Mouse (Mus musculus) liver, embryonic 11.5 days (tissue): ENCODE results near the gene Dcaf7. TPM values are rescaled to one million over a fixed set of nuclear protein-coding genes. Genes with fewer than 3 reads are reported as not detected.
"Not testable (repeated sequence)": the region's sequence is repeated elsewhere in the genome, so short reads cannot be mapped to it uniquely, and the experiment has no call there.

Experiments
- ATAC-seq: fragments of 200-750 bp; cut with Nextera tagmentation; replicated peaks from 2 replicates; pipeline ENCODE4 v1.8.0; 2017; ENCODE audit warnings: moderate number of reproducible peaks, mild to moderate bottlenecking, moderate TSS enrichment, moderate library complexity; ENCODE audit not compliant: low FRiP score
- DNase-seq: peaks from one replicate; pipeline ENCODE4 v3.0.0-alpha.2; 2017; ENCODE audit warnings: low spot score
- H3K27ac ChIP-seq: fragments of 300-500 bp; sonication (generic); 2 replicates; pipeline ENCODE4 v1.5.1; 2014; ENCODE audit warnings: mild to moderate bottlenecking, low read depth, low read length, control low read depth
- H3K27me3 ChIP-seq: fragments of 300-500 bp; sonication (generic); replicated peaks from 2 replicates; pipeline ENCODE4 v1.6.1; 2014; ENCODE audit warnings: low read length, mixed read lengths; ENCODE audit not compliant: control insufficient read depth, insufficient read depth
- H3K36me3 ChIP-seq: fragments of 300-500 bp; sonication (generic); 2 replicates; pipeline ENCODE4 v1.6.1; 2014; ENCODE audit warnings: mild to moderate bottlenecking, low read length, moderate library complexity, mixed read lengths; ENCODE audit not compliant: control insufficient read depth, insufficient read depth
- H3K4me1 ChIP-seq: fragments of 300-500 bp; sonication (generic); replicated peaks from 2 replicates; pipeline ENCODE4 v1.6.1; 2014; ENCODE audit warnings: low read length, mixed read lengths; ENCODE audit not compliant: control insufficient read depth, insufficient read depth
- H3K4me2 ChIP-seq: fragments of 300-500 bp; sonication (generic); 2 replicates; pipeline ENCODE4 v1.6.1; 2014; ENCODE audit warnings: mild to moderate bottlenecking, control low read depth, moderate library complexity
- H3K4me3 ChIP-seq: fragments of 300-500 bp; sonication (generic); 2 replicates; pipeline ENCODE4 v1.5.1; 2014; ENCODE audit warnings: low read depth, low read length, control low read depth
- H3K9ac ChIP-seq: fragments of 300-500 bp; sonication (generic); 2 replicates; pipeline ENCODE4 v1.6.1; 2014; ENCODE audit warnings: low read depth, low read length, control low read depth
- H3K9me3 ChIP-seq: fragments of 300-500 bp; sonication (generic); 2 replicates; pipeline ENCODE4 v1.6.1; 2016; ENCODE audit warnings: low read length, inconsistent platforms, mixed read lengths; ENCODE audit not compliant: control insufficient read depth
- WGBS: fragments of 180-500 bp; shearing (Covaris S2); extraction: QIAGEN DNeasy Blood & Tissue Kit; methylation state at CpG from one replicate; pipeline ENCODE4 v1.1.7; 2014; 5-methylcytosine and 5-hydroxymethylcytosine counted together
- polyA plus RNA-seq: library from polyadenylated mRNA; unstranded; fragments of >200 nt; fragmentation: Nextera tagmentation; extraction: Ambion mirVana; gene quantifications from 2 replicates; pipeline ENCODE4 v1.2.1, GENCODE M21; 2014

The Dcaf7 gene
- polyA plus RNA-seq, 1 experiment from 2014 or later: 53.9 TPM

GRCm38 (mm10) chr11:106027607-106028006 lies 9.1 kb upstream of the Dcaf7 start:
- ATAC-seq (no peak), DNase-seq (no peak)
- Histone ChIP-seq H3K4me1 (peaks cover 12% of the 10 kb centered on the region), H3K27me3 (peaks cover 12% of the 10 kb centered on the region), H3K9me3 (no peaks in the 10 kb centered on the region), H3K4me2 (no peak overlapping the region), H3K4me3 (no peak overlapping the region), H3K27ac (no peak overlapping the region), H3K9ac (no peak overlapping the region), H3K36me3 (no peaks in the 10 kb centered on the region)
- 89% methylated on average over 5 of the region's 5 CpGs for WGBS

- not testable (repeated sequence) for H3K27ac ChIP-seq, DNase-seq, H3K4me1 ChIP-seq, H3K36me3 ChIP-seq, H3K9ac ChIP-seq, H3K4me2 ChIP-seq, ATAC-seq, H3K9me3 ChIP-seq, H3K27me3 ChIP-seq
- peak overlapping the region; percentile 32 for H3K4me3 ChIP-seq
- WGBS: 40% methylated on average over 7 of the region's 25 CpGs
Measured at GRCm38 (mm10) chr11:106032074-106032473, 4.6 kb upstream of the Dcaf7 start.

- Histone ChIP-seq H3K9me3 (no peaks in the 10 kb centered on the region), H3K9ac (peak overlapping the region; percentile 56), H3K27ac (peak overlapping the region; percentile 76), H3K4me2 (peak overlapping the region; percentile 54), H3K36me3 (no peaks in the 10 kb centered on the region), H3K4me3 (peak overlapping the region; percentile 38), H3K27me3 (no peaks in the 10 kb centered on the region), H3K4me1 (peaks cover 16% of the 10 kb centered on the region)
- ATAC-seq: peak; percentile 11; the same call in 1 of the 2 replicates
- no peak for DNase-seq
- 53% methylated on average over 11 of the region's 11 CpGs for WGBS
Measured at GRCm38 (mm10) chr11:106033491-106033919, 3.2 kb upstream of the Dcaf7 start.

GRCm38 (mm10) chr11:106034986-106035385 lies 1.7 kb upstream of the Dcaf7 start:
- DNase-seq: no peak
- H3K27ac ChIP-seq: peak overlapping the region; percentile 48; the same call in 1 of the 2 replicates
- 70% methylated on average over 9 of the region's 9 CpGs for WGBS

GRCm38 (mm10) chr11:106037418-106037751 lies 713 bp downstream of the Dcaf7 start:
- ATAC-seq: peak; percentile 7; the same call in 1 of the 2 replicates
- H3K9me3 ChIP-seq: no peaks in the 10 kb centered on the region
- H3K27ac ChIP-seq: peak overlapping the region; percentile 81
- H3K27me3 ChIP-seq: no peaks in the 10 kb centered on the region
- H3K36me3 ChIP-seq: no peaks in the 10 kb centered on the region
- H3K4me2 ChIP-seq: peak overlapping the region; percentile 95
- H3K9ac ChIP-seq: peak overlapping the region; percentile 86
- peak overlapping the region; percentile 91 for H3K4me3 ChIP-seq
- WGBS: 0% methylated on average over 13 of the region's 13 CpGs
- no peak for DNase-seq
- peaks cover 16% of the 10 kb centered on the region for H3K4me1 ChIP-seq

More at GRCm38 (mm10) chr11:106034986-106035385, 1.7 kb upstream of the Dcaf7 start:
- Histone ChIP-seq H3K4me3 (no peak overlapping the region), H3K9me3 (no peaks in the 10 kb centered on the region), H3K4me1 (peaks cover 16% of the 10 kb centered on the region), H3K36me3 (no peaks in the 10 kb centered on the region), H3K27me3 (no peaks in the 10 kb centered on the region), H3K4me2 (no peak overlapping the region), H3K9ac (no peak overlapping the region; the same call in 1 of the 2 replicates)
- ATAC-seq: no peak

GRCm38 (mm10) chr11:106044349-106044748 lies 7.7 kb downstream of the Dcaf7 start:
- Histone ChIP-seq H3K4me1 (no peaks in the 10 kb centered on the region; the same call in 1 of the 2 replicates), H3K9me3 (no peaks in the 10 kb centered on the region), H3K4me2 (no peak overlapping the region), H3K27ac (no peak overlapping the region), H3K9ac (no peak overlapping the region), H3K27me3 (no peaks in the 10 kb centered on the region), H3K36me3 (peaks cover 17% of the 10 kb centered on the region), H3K4me3 (no peak overlapping the region)
- ATAC-seq (no peak), DNase-seq (no peak)

- no peak for ATAC-seq
- no peak overlapping the region for H3K27ac ChIP-seq
- 87% methylated on average over 1 of the region's 1 CpGs for WGBS
Measured at GRCm38 (mm10) chr11:106045256-106045655, 8.6 kb downstream of the Dcaf7 start.

GRCm38 (mm10) chr11:106045780-106046179 lies 9.1 kb downstream of the Dcaf7 start:
- Histone ChIP-seq H3K9ac (no peak overlapping the region), H3K4me2 (no peak overlapping the region), H3K27me3 (no peaks in the 10 kb centered on the region), H3K4me3 (no peak overlapping the region), H3K27ac (no peak overlapping the region), H3K9me3 (no peaks in the 10 kb centered on the region), H3K36me3 (peaks cover 23% of the 10 kb centered on the region), H3K4me1 (no peaks in the 10 kb centered on the region; the same call in 1 of the 2 replicates)
- ATAC-seq: no peak
- WGBS: 91% methylated on average over 3 of the region's 3 CpGs
- no peak for DNase-seq

More at GRCm38 (mm10) chr11:106045256-106045655, 8.6 kb downstream of the Dcaf7 start:
- Histone ChIP-seq H3K9me3 (no peaks in the 10 kb centered on the region), H3K36me3 (peaks cover 20% of the 10 kb centered on the region), H3K4me1 (no peaks in the 10 kb centered on the region; the same call in 1 of the 2 replicates), H3K27me3 (no peaks in the 10 kb centered on the region), H3K4me3 (no peak overlapping the region), H3K4me2 (no peak overlapping the region), H3K9ac (no peak overlapping the region)
- DNase-seq: no peak

- peaks cover 30% of the 10 kb centered on the region for H3K36me3 ChIP-seq
- H3K27ac ChIP-seq: no peak overlapping the region
- H3K9me3 ChIP-seq: no peaks in the 10 kb centered on the region
- H3K9ac ChIP-seq: no peak overlapping the region
- no peak overlapping the region for H3K4me2 ChIP-seq
- H3K27me3 ChIP-seq: no peaks in the 10 kb centered on the region
- WGBS: 80% methylated on average over 9 of the region's 9 CpGs
- DNase-seq: no peak
- no peaks in the 10 kb centered on the region; the same call in 1 of the 2 replicates for H3K4me1 ChIP-seq
- H3K4me3 ChIP-seq: no peak overlapping the region
- no peak for ATAC-seq
Measured at GRCm38 (mm10) chr11:106046584-106046983, 9.9 kb downstream of the Dcaf7 start.
